Mouse (Mus musculus) cerebellum, postnatal 36 days (tissue): ENCODE data around the gene Lims1.
A peak's percentile ranks its signal among the peaks of the same experiment; 100 is the strongest.
"Not testable (repeated sequence)": the region's sequence is repeated elsewhere in the genome, so short reads cannot be mapped to it uniquely, and the experiment has no call there.

Experiments used
- DNase-seq, 2 experiments: peaks; one replicate each; pipeline ENCODE4 v3.0.0; 2021 to 2022; ENCODE audit warnings: mixed read lengths in 2 of 2

Lims1 gene

DNA sequence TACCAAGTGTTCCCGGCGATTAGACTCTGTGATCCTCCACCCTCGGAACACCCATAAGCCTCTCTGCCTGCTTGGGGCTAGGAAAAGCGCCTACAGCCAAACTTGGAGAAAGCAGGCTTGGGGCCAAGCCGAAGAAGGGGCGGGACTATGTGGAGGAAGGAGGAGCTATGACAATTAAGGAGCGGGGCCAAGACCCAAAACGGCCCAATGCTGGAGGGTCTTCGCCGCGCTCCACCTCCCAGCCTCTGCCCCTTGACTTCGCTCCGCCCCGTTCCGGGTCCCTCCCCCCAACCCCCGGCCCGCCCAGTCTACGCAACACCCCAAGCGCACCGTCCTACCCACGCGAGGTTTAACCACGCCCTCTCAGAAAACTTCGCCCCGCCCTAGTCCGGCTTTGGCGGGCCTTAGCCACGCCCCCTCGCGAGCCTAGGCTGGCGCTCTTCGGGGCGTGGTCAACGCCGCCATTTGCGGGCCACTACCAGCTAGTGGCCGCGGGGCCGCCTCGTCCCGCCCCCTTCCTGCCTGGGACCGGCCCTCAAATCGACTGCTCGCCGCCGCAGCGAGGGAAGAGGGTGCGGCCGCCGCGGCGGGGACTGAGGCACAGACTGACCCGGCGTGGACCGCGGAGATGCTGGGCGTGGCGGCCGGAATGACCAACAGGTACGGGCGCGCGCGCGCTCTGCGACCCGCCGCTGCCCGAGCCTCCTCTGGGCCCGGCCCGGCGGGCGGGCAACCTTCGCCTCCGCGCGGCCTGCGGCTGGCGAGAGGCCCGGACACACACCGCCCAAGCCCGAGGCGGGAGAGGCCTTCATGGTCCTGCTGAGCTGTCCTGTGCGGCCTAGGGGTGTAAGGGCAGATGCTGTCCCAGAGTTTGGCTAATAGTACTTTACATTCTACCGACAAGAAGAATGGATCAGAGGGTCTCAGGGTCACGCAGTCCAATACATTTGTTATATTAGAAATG, at the start of gene Lims1:
Gene Lims1, plus strand, starts transcription at position 439 of the 964 bp plus-strand sequence.
- peak; percentile 96 to 97 for DNase-seq

- no peak for DNase-seq
These were observed 41.0 kb upstream of the Lims1 start for GRCm38 (mm10) chr10:58282238-58282637.

DNA sequence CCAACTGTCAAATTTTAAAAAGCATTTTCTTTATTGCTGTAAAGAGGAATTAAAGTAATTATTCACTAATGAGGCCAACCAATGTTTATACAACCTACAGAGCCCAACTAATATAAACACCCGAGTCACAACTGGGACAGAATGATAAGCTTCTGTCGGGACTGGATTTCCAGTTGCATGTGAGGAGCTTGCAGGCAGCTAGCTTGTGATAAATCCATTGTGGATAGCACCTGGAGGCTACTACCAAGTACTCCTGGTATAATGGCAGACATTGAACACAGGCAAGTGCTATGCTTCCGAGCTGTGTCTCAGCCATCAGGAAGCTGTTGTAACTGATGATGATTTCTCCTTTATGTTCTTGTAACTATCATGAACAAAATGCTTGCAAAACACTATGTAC, 32.5 kb upstream of the Lims1 start:
- DNase-seq, result no peak

- DNase-seq, result no peak
These were observed 29.0 kb upstream of the Lims1 start for GRCm38 (mm10) chr10:58294246-58294645.

DNA sequence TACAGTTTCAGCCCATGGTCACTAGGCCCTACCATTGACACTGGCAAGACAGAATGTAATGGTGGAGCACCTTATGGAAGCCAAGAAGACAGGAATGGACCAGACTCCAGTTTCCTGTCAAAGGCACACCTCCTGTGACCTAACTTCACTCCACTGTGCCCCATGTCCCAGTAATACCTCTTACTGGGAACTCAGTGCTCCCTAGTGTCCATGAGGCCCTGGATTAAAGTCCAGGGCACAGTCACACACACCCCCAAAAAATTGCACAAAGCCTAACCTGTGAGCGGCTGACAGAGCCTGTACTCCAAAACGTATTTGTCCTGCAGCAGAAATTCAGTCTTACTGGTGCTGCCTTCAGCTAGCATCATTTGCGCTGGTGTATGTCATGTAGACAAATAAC, 27.7 kb upstream of the Lims1 start:
- DNase-seq, result no peak

DNA sequence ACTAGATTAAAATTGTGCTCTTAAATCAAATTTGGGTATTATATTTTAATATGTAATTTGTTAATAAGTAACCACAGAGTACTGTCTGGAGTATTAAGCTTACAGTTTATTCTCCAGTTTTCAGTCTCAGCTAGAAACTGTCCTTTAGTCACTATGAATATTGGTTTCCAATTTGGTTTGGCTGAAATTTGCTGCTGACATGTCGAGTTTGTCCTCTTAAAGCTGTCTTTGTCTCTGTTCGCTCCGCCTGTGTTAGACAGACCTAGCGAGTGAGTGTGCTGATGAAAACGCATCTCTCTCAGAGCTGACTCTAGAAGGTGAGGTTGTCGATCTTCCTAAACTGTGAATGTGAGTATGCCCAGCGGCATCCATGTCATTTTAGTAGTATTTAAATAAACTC, 18.3 kb upstream of the Lims1 start:
- DNase-seq, result no peak

DNA sequence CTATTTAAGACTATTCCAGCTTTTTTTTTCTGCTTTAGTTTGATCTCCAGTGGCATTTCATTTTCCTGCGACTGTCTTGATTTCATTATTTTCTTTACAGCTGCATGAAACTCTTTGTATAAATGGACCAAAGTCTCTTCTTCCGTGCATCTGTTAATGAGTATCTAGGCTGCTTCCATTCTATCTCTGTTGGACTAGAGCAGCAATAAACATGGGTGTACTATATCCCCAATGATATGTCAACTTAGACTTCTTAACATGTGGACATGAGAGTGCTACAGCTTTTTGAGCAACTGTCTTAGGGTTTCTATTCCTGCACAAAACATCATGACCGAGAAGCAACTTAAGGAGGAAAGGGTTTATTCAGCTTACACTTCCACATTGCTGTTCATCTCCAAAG, 16.4 kb upstream of the Lims1 start:
- no peak for DNase-seq

- no peak for DNase-seq
These were observed 12.5 kb upstream of the Lims1 start for GRCm38 (mm10) chr10:58310791-58311190.

GRCm38 (mm10) chr10:58312887-58313286, 10.4 kb upstream of the Lims1 start:
- DNase-seq, result no peak

DNA sequence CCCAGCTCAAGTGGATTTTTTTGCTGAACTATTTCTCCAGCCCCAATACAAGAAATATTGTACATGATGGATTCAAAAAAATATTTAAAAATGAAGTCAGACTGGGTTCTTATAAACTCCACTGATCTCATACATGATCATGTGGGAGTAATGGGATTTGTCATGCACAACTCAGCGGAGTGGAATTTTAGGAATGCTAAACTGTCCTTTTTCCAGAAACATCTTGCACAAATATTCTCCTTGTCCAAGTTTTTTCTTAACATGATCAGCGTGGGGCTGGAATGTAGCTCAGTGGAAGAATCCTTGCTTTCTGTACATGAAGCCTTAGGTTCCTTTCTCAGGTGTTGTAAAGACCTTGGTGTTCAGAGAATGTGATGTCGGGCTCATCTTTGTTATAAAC, 2.4 kb upstream of the Lims1 start:
- DNase-seq, result no peak

GRCm38 (mm10) chr10:58322361-58323027, 772 bp upstream of the Lims1 start:
- no peak for DNase-seq

- no peak for DNase-seq
These were observed 3.0 kb downstream of the Lims1 start for GRCm38 (mm10) chr10:58326271-58326670.

DNA sequence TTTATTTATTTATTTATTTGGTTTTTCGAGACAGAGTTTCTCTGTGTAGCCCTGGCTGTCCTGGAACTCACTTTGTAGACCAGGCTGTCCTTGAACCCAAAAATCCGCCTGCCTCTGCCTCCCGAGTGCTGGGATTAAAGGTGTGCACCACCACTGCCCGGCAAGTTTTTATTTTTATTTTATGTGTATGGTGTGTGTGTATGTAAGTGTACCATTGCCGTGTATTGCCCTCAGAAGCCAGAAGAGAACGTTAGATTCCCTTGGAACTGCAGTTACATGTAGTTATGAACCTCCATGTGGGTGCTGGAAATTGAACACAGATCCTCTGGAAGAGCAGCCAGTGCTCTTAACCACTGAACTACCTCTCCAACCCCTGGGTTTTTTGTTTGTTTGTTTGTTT, 4.6 kb downstream of the Lims1 start:
- not testable (repeated sequence) for DNase-seq

GRCm38 (mm10) chr10:58328517-58329108, 5.3 kb downstream of the Lims1 start:
- DNase-seq, result no peak

- no peak for DNase-seq
These were observed 7.4 kb downstream of the Lims1 start for GRCm38 (mm10) chr10:58330635-58331034.

DNA sequence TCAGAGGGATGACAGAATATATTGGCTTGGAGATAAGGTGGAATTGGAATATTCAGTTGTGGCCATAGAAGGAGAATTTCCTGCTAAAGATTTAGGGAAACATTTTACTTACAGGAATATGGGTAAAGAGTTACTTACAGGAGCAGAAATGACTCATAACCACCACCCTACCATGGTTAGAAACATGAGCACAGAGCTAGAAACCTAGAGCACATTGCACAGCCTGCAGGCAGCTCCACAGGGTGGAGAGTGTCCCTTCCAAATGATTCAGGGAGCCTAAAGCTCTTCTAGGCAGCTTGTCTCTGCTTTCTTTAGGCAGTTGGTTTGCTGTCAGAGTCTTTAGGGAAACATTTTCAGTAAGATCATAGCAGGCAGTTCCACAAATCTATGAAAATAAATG, 8.5 kb downstream of the Lims1 start:
- peak in 1 of 2 experiments; percentile 9 for DNase-seq

- no peak for DNase-seq
These were observed 10.1 kb downstream of the Lims1 start for GRCm38 (mm10) chr10:58333414-58333813.

DNA sequence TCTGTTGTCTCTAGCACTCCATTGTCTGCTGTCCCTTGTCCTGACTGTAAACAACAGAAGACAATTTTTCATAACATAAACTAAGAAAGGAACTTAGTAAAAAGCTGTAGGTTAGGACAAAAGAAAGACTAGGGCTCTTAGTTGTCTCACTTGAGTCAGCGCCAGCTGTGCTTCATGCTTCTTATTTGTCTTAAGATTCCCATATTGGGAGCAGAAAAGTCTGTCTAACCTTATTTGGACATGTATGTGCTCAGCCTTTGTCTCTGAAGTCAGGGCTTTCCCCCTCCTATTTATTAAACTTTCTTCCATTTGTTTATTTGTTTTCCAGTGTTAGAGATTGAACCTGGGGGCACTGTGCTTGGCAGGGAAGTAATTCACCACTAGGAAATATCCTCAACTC, 12.9 kb downstream of the Lims1 start:
- no peak for DNase-seq

- not testable (repeated sequence) for DNase-seq
These were observed 13.8 kb downstream of the Lims1 start for GRCm38 (mm10) chr10:58337091-58337490.

GRCm38 (mm10) chr10:58338590-58338989, 15.3 kb downstream of the Lims1 start:
- no peak for DNase-seq

GRCm38 (mm10) chr10:58341685-58342084, 18.4 kb downstream of the Lims1 start:
- no peak for DNase-seq

GRCm38 (mm10) chr10:58342199-58342598, 18.9 kb downstream of the Lims1 start:
- no peak for DNase-seq

DNA sequence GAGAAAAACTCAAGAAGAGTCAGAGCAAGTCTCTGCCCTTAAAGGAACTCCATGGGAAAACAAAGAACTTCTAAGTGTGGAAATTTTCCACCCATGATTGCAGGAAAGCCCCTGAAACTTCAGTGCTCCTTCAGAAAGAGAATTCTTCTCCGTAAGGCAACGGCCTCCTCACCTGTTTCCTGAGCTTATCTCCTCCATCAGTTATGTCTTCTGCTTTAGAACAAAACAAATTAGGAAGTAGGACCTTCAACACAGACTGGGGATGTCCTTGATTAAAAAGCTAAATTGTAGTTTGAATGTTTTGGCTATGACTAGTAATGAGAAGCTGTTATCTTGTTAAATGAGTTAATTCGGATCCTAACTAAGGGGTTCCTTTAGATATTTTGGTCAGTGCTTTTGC, 20.3 kb downstream of the Lims1 start:
- no peak for DNase-seq

- no peak for DNase-seq
These were observed 27.3 kb downstream of the Lims1 start for GRCm38 (mm10) chr10:58350600-58350999.
